Mouse (Mus musculus): Measurements from ENCODE around the gene Men1. TPM values are rescaled to one million over a fixed set of nuclear protein-coding genes. Genes with fewer than 3 reads are reported as not detected.
"Not testable (repeated sequence)": the region's sequence is repeated elsewhere in the genome, so short reads cannot be mapped to it uniquely, and the experiment has no call there.

Gene Men1
- polyA plus RNA-seq (2015; fragmentation: Nextera tagmentation; extraction: Ambion mirVana), result 94.6 and 97.7 TPM in 2 replicates

DNA sequence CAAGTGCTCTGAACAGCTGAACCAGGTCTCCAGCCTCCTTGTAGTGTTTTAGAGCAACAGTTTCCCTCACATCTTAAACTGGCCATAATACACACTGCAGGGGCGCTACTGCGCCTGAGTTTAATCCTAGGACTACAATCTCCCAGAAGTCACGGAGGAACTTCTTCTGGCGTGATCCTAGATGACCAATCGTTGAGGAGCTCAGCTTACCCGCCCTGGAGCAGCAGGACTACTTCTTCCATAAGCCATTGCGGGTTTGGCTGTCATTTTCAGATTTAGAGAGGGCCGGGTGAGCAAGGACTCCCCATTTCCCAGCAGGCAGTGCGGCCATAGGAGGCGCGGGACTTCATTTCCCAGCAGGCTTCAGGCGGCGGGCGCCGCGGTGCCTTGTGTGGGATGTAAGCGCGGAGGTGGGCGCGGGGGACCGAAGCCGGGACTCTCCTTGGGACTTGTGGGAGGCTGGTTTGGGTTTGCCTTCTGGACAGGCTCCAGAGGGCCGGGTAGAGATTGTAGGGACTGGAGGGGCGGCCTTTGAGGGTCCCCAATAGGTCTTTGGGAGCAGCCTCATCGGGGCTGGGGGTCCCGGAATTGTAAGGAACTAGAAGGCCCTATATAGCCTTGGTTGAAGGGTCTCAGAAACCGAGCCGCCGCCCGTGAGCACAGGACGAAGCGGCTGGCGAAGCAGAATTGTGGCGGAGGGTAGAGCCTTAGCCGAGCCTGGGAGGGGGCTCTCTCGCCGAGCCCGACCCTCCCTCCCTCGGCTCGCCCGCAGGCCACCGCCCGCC lies at the start of gene Men1:
Men1 (plus strand) TSS at position 307 of the 785 bp plus-strand sequence.
- under 1% methylated on average over 39 of the region's 43 CpGs for WGBS
- Histone ChIP-seq H3K9ac (replicated peaks) (peak within 1 kb of the TSS; percentile 89), H3K9me3 (no peaks in the 10 kb centered on the region), H3K27me3 (no peaks in the 10 kb centered on the region), H3K27ac (replicated peaks) (peak within 1 kb of the TSS; percentile 74), H3K36me3 (peaks cover 28% of the 10 kb centered on the region), H3K4me2 (replicated peaks) (peak within 1 kb of the TSS; percentile 85), H3K4me3 (peak within 1 kb of the TSS; percentile 89), H3K4me1 (peaks cover 32% of the 10 kb centered on the region)
- peak; percentile 96 for ATAC-seq (replicated peaks)

DNA sequence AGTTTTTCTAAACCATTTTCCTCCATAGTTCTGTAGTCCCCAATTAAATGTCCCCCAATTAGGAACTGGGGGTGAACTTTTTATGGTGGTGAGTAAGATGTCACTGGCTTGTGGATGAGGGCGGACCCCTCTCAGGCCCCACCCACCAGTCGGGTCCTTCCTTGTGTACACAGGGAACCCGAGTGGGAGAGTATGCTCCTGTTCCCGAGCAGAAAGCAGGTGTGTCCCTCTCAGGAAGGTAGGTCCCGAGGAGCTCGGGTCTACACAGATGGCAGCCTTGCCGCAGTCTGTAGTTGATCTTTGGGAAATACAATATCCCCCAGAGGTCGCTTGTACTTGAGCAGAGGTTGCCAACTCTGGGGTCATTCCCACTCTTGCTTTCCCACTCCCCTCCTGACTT lies 49.6 kb upstream of the Men1 start:
- H3K9ac ChIP-seq (replicated peaks), result no peak overlapping the region
- no peaks in the 10 kb centered on the region for H3K27me3 ChIP-seq
- peaks cover 41% of the 10 kb centered on the region for H3K36me3 ChIP-seq
- H3K4me1 ChIP-seq, result no peaks in the 10 kb centered on the region
- no peak overlapping the region for H3K4me3 ChIP-seq
- H3K4me2 ChIP-seq (replicated peaks), result no peak overlapping the region
- no peaks in the 10 kb centered on the region for H3K9me3 ChIP-seq
- 86% methylated on average over 8 of the region's 8 CpGs for WGBS
- no peak for ATAC-seq (replicated peaks)
- no peak overlapping the region for H3K27ac ChIP-seq (replicated peaks)

- Histone ChIP-seq H3K9ac (replicated peaks) (no peak overlapping the region), H3K27me3 (no peaks in the 10 kb centered on the region), H3K9me3 (no peaks in the 10 kb centered on the region), H3K4me1 (no peaks in the 10 kb centered on the region), H3K36me3 (peaks cover 38% of the 10 kb centered on the region), H3K4me2 (replicated peaks) (no peak overlapping the region), H3K4me3 (no peak overlapping the region), H3K27ac (replicated peaks) (no peak overlapping the region)
- no peak for ATAC-seq (replicated peaks)
- 81% methylated on average over 7 of the region's 7 CpGs for WGBS
These were observed 48.9 kb upstream of the Men1 start for GRCm38 (mm10) chr19:6285632-6286433.

- peaks cover 38% of the 10 kb centered on the region for H3K36me3 ChIP-seq
- no peak for ATAC-seq (replicated peaks)
- no peak overlapping the region for H3K9ac ChIP-seq (replicated peaks)
- H3K27me3 ChIP-seq, result no peaks in the 10 kb centered on the region
- H3K27ac ChIP-seq (replicated peaks), result no peak overlapping the region
- WGBS, result 85% methylated on average over 19 of the region's 19 CpGs
- no peak overlapping the region for H3K4me3 ChIP-seq
- H3K4me2 ChIP-seq (replicated peaks), result no peak overlapping the region
- H3K4me1 ChIP-seq, result no peaks in the 10 kb centered on the region
- no peaks in the 10 kb centered on the region for H3K9me3 ChIP-seq
These were observed 48.1 kb upstream of the Men1 start for GRCm38 (mm10) chr19:6286434-6287401.

DNA sequence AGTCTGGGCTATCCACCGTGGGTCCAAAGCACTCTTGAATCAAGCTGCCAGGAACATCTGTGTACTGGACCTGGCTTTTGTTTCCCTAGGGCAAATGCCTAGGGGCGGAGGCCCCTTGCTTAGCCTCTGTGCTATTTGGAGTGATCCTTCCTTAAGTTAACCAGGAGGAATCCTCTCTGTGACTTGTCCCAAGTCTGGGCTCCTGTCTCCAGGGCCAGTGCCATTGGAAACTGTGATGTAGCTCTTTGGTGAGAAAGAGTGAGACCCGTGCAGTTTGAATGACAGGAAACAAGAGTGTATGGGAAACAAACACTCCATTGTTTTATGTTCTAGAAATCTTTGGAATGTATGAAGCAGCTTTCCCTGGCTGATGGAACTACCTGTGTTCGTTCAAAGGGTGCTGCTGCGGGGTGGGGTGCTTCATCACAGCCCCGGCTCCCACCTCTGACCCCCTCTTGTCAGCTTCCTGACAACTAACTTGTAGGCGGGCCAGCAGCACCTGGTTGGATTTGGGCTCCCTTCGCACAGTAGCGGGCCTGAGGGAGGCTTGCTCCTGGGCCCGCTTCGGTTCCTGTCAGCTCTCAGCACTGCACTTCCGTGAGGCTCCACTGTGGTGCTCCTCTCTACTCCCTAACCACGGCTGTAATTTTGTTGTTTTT lies 46.4 kb upstream of the Men1 start:
- Histone ChIP-seq H3K4me3 (no peak overlapping the region), H3K4me2 (replicated peaks) (no peak overlapping the region), H3K9ac (replicated peaks) (no peak overlapping the region), H3K27me3 (no peaks in the 10 kb centered on the region), H3K36me3 (peaks cover 23% of the 10 kb centered on the region), H3K27ac (replicated peaks) (no peak overlapping the region), H3K4me1 (no peaks in the 10 kb centered on the region), H3K9me3 (no peaks in the 10 kb centered on the region)
- 78% methylated on average over 13 of the region's 13 CpGs for WGBS
- ATAC-seq (replicated peaks), result no peak

GRCm38 (mm10) chr19:6289696-6290238 lies 45.0 kb upstream of the Men1 start:
- no peak overlapping the region for H3K4me3 ChIP-seq
- no peak for ATAC-seq (replicated peaks)
- H3K27me3 ChIP-seq, result no peaks in the 10 kb centered on the region
- H3K4me2 ChIP-seq (replicated peaks), result no peak overlapping the region
- no peak overlapping the region for H3K9ac ChIP-seq (replicated peaks)
- peaks cover 22% of the 10 kb centered on the region for H3K36me3 ChIP-seq
- 92% methylated on average over 14 of the region's 14 CpGs for WGBS
- H3K9me3 ChIP-seq, result no peaks in the 10 kb centered on the region
- no peak overlapping the region for H3K27ac ChIP-seq (replicated peaks)
- H3K4me1 ChIP-seq, result no peaks in the 10 kb centered on the region

DNA sequence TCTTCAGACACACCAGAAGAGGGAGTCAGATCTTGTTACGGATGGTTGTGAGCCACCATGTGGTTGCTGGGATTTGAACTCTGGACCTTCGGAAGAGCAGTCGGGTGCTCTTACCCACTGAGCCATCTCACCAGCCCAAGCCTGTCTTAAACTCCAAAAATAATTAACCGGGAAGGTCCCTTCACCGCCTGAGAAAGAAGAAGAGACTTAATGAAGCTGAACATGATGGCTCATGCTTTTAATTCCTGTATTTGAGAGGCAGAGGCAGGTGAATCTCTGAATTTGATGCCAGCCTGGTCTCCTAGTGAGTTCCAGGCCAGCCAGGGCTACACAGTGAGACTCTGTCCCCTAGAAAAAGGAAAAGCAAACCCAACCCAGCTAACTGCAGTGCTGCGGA lies 44.1 kb upstream of the Men1 start:
- H3K9me3 ChIP-seq; H3K4me2 ChIP-seq (replicated peaks); H3K9ac ChIP-seq (replicated peaks); H3K27ac ChIP-seq (replicated peaks); H3K4me1 ChIP-seq; H3K27me3 ChIP-seq; ATAC-seq (replicated peaks); H3K4me3 ChIP-seq: not testable (repeated sequence)
- H3K36me3 ChIP-seq, result peaks cover 21% of the 10 kb centered on the region
- 94% methylated on average over 5 of the region's 6 CpGs for WGBS

DNA sequence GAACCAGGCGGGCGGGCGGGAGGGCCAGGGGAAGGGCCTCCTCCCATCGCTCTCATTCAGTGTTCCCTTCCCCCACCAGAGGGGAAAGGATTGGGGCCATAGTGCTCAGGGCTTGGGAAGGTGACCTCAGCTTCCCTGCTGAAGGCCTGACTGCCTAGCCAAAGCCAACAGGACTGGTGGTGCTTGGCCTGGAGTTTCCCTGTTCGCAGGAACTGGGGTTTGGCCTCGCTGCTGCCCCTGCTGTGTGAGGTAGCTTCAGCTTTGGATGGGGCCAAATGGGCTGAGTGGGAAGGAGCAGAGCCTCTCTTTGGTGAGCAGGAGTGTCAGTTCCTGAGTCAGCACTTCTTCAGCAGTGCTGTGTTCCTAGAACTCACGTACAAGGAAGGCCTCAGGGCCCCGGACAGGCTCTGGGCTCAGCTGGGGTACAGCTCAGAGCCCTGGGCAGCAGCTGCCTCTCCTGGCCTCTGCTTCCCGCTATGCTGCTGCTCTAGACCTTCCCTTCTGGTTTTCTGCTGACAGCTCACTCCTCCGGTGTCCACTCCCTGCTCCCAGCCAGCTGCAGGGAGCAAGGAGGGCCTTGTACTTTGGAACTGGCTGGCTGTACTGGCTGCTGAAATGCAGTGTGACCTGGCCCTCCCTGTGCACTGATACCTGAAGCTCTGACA lies 43.5 kb upstream of the Men1 start:
- Histone ChIP-seq H3K36me3 (peaks cover 22% of the 10 kb centered on the region), H3K4me3 (no peak overlapping the region), H3K9ac (replicated peaks) (no peak overlapping the region), H3K27me3 (no peaks in the 10 kb centered on the region), H3K4me1 (no peaks in the 10 kb centered on the region), H3K9me3 (no peaks in the 10 kb centered on the region), H3K4me2 (replicated peaks) (no peak overlapping the region), H3K27ac (replicated peaks) (no peak overlapping the region)
- WGBS, result 83% methylated on average over 10 of the region's 10 CpGs
- no peak for ATAC-seq (replicated peaks)

GRCm38 (mm10) chr19:6292262-6292661 lies 42.5 kb upstream of the Men1 start:
- Histone ChIP-seq H3K36me3 (peaks cover 23% of the 10 kb centered on the region), H3K9ac (replicated peaks) (no peak overlapping the region), H3K9me3 (no peaks in the 10 kb centered on the region), H3K4me1 (no peaks in the 10 kb centered on the region), H3K4me2 (replicated peaks) (no peak overlapping the region), H3K27ac (replicated peaks) (no peak overlapping the region), H3K4me3 (no peak overlapping the region), H3K27me3 (no peaks in the 10 kb centered on the region)
- ATAC-seq (replicated peaks), result no peak
- WGBS, result 89% methylated on average over 5 of the region's 5 CpGs

DNA sequence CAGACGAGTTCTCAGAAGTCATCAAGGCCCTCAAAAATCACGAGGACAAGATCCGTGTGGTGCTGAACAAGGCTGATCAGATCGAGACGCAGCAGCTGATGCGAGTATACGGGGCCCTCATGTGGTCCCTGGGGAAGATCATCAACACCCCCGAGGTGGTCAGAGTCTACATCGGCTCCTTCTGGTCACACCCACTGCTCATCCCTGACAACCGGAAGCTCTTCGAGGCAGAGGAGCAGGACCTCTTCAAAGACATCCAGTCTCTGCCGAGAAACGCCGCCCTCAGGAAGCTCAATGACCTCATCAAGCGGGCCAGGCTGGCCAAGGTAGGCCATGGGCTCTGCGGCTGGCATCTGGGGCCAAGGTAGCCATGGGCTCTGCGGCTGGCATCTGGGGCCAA lies 40.5 kb upstream of the Men1 start:
- Histone ChIP-seq H3K9me3 (no peaks in the 10 kb centered on the region), H3K9ac (replicated peaks) (no peak overlapping the region), H3K4me2 (replicated peaks) (no peak overlapping the region), H3K27me3 (no peaks in the 10 kb centered on the region), H3K36me3 (peaks cover 41% of the 10 kb centered on the region), H3K4me1 (no peaks in the 10 kb centered on the region), H3K4me3 (no peak overlapping the region), H3K27ac (replicated peaks) (no peak overlapping the region)
- no peak for ATAC-seq (replicated peaks)
- 94% methylated on average over 17 of the region's 17 CpGs for WGBS
